Mouse (Mus musculus) granulocyte monocyte progenitor cell, adult 5-6 weeks (primary cell): ENCODE results near the gene Pih1d2. TPM values are rescaled to one million over a fixed set of nuclear protein-coding genes. Genes with fewer than 3 reads are reported as not detected.

Experiments
- total RNA-seq, 2 experiments: library from RNA; stranded (forward) in 1 of 2; stranded (reverse) in 1 of 2; fragments of 200-712, 200-1000 nt in 1 of 2; fragments of >200 nt in 1 of 2; fragmentation: Nextera tagmentation in 1 of 2; gene quantifications; 2 replicates each; pipeline ENCODE4 v1.2.3; 2014 to 2017

Pih1d2 gene
- total RNA-seq, 2 experiments from 2014 or later, result 0.41 to 1.5 TPM

Other genes starting within 250 kb of the Pih1d2 start
- 5.2 TPM in 1 of 2 replicates, not detected in the other for gene Plet1, start 122.8 kb upstream of the Pih1d2 start, total RNA-seq (2014; fragmentation: Nextera tagmentation)
- not detected in 2 replicates for gene Plet1, start 122.8 kb upstream of the Pih1d2 start, total RNA-seq (2017)
- gene Pts, start 88.6 kb upstream of the Pih1d2 start, total RNA-seq (2014; fragmentation: Nextera tagmentation), result 107 and 145 TPM in 2 replicates
- gene Pts, start 88.6 kb upstream of the Pih1d2 start, total RNA-seq (2017), result 77.5 and 108 TPM in 2 replicates
- 1.0 and 4.5 TPM in 2 replicates for gene Il18, start 62.5 kb upstream of the Pih1d2 start, total RNA-seq (2014; fragmentation: Nextera tagmentation)
- gene Il18, start 62.5 kb upstream of the Pih1d2 start, total RNA-seq (2017), result 2.6 and 4.2 TPM in 2 replicates
- not detected in 2 replicates for gene Bco2, start 62.1 kb upstream of the Pih1d2 start, total RNA-seq (2014; fragmentation: Nextera tagmentation)
- 0.62 and 1.0 TPM in 2 replicates for gene Bco2, start 62.1 kb upstream of the Pih1d2 start, total RNA-seq (2017)
- not detected in 2 replicates for gene Tex12, start 56.0 kb upstream of the Pih1d2 start, total RNA-seq (2014; fragmentation: Nextera tagmentation)
- gene Tex12, start 56.0 kb upstream of the Pih1d2 start, total RNA-seq (2017), result not detected in 2 replicates
- 172 and 230 TPM in 2 replicates for gene Sdhd, start 13.5 kb upstream of the Pih1d2 start, total RNA-seq (2014; fragmentation: Nextera tagmentation)
- gene Sdhd, start 13.5 kb upstream of the Pih1d2 start, total RNA-seq (2017), result 178 and 221 TPM in 2 replicates
- gene Timm8b, start 13.4 kb upstream of the Pih1d2 start, total RNA-seq (2014; fragmentation: Nextera tagmentation), result 134 and 159 TPM in 2 replicates
- gene Timm8b, start 13.4 kb upstream of the Pih1d2 start, total RNA-seq (2017), result 238 and 258 TPM in 2 replicates
- gene Nkapd1, start 143 bp downstream of the Pih1d2 start, total RNA-seq (2014; fragmentation: Nextera tagmentation), result 26.3 and 29.6 TPM in 2 replicates
- 36.4 and 43.9 TPM in 2 replicates for gene Nkapd1, start 143 bp downstream of the Pih1d2 start, total RNA-seq (2017)
- gene Dlat, start 42.5 kb downstream of the Pih1d2 start, total RNA-seq (2014; fragmentation: Nextera tagmentation), result 33.9 and 61.3 TPM in 2 replicates
- gene Dlat, start 42.5 kb downstream of the Pih1d2 start, total RNA-seq (2017), result 30.4 and 48.5 TPM in 2 replicates
- 0.11 and 0.82 TPM in 2 replicates for gene Dixdc1, start 122.2 kb downstream of the Pih1d2 start, total RNA-seq (2014; fragmentation: Nextera tagmentation)
- gene Dixdc1, start 122.2 kb downstream of the Pih1d2 start, total RNA-seq (2017), result 0.10 and 0.39 TPM in 2 replicates
- gene 2310030G06Rik, start 129.2 kb downstream of the Pih1d2 start, total RNA-seq (2014; fragmentation: Nextera tagmentation), result not detected in 2 replicates
- not detected in 2 replicates for gene 2310030G06Rik, start 129.2 kb downstream of the Pih1d2 start, total RNA-seq (2017)
- 1.6 TPM in 1 of 2 replicates, not detected in the other for gene Cryab, start 134.0 kb downstream of the Pih1d2 start, total RNA-seq (2014; fragmentation: Nextera tagmentation)
- gene Cryab, start 134.0 kb downstream of the Pih1d2 start, total RNA-seq (2017), result 2.5 TPM in 1 of 2 replicates, not detected in the other
- gene Hspb2, start 135.0 kb downstream of the Pih1d2 start, total RNA-seq (2014; fragmentation: Nextera tagmentation), result not detected in 2 replicates
- gene Hspb2, start 135.0 kb downstream of the Pih1d2 start, total RNA-seq (2017), result not detected in 2 replicates
- 9.8 and 14.9 TPM in 2 replicates for gene Fdxacb1, start 150.9 kb downstream of the Pih1d2 start, total RNA-seq (2014; fragmentation: Nextera tagmentation)
- 6.3 and 7.1 TPM in 2 replicates for gene Fdxacb1, start 150.9 kb downstream of the Pih1d2 start, total RNA-seq (2017)
- 25.1 and 30.7 TPM in 2 replicates for gene Alg9, start 157.7 kb downstream of the Pih1d2 start, total RNA-seq (2014; fragmentation: Nextera tagmentation)
- gene Alg9, start 157.7 kb downstream of the Pih1d2 start, total RNA-seq (2017), result 22.7 TPM in 2 replicates
- 19.9 and 22.7 TPM in 2 replicates for gene 1110032A03Rik, start 158.2 kb downstream of the Pih1d2 start, total RNA-seq (2014; fragmentation: Nextera tagmentation)
- gene 1110032A03Rik, start 158.2 kb downstream of the Pih1d2 start, total RNA-seq (2017), result 11.2 and 16.3 TPM in 2 replicates
- 32.3 and 37.3 TPM in 2 replicates for gene Ppp2r1b, start 228.0 kb downstream of the Pih1d2 start, total RNA-seq (2014; fragmentation: Nextera tagmentation)
- gene Ppp2r1b, start 228.0 kb downstream of the Pih1d2 start, total RNA-seq (2017), result 42.6 and 42.8 TPM in 2 replicates